Mouse (Mus musculus) fat pad, adult 2 months (tissue): ENCODE measurements around the gene Isyna1.

Experiments
- DNase-seq: peaks from one replicate; pipeline ENCODE4 v3.0.0-alpha.2; 2011; ENCODE audit warnings: low read depth, low spot score; ENCODE audit errors: extremely low read depth

Gene Isyna1

GRCm38 (mm10) chr8:70602139-70602811 is 8.1 kb downstream of the Isyna1 start:
- DNase-seq: no peak

- DNase-seq: no peak
Measured at GRCm38 (mm10) chr8:70604558-70604957, 10.4 kb downstream of the Isyna1 start.

DNA sequence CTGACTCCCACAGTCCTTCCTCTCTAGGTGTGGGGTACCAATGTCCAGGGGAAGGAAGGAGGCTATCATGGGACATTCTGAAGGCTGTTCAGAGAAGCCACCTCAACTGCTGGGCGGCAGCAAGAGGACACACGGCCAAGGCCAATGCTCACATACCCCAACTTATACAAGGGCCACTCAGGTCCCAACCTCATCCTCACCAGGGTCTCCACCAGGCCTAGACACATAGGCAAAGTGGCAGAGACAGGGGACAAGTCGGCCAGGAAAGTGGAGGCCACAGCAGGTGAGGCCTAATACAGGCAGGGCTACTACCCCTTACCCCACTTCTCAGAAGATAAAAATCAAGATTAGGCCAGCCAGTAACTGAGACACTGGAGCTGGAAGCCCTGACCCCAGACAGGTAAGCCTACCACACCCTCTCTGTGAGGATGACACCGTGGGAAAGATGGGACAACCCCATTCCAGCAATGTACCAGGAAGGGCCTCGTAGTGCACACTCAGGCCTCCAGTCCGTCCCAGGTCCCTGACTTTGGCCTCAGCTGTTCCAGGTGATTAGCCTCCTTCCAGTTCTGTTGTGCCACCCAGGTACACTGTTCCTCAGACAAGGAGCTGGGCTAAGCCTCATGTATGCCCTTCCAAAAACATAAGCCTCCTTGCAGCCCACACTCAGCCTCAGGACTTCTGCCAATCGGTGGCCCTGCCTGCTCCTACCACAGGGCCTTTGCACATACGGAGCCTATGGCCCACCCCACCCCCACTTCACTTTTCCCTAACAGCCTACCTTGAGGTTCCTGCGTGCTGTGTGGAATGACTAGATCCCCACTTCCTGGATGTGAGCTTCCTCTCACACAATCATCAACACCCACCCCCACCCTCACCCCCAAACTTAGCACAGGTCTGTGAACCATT is 12.0 kb downstream of the Isyna1 start:
- DNase-seq: no peak

- no peak for DNase-seq
Measured at GRCm38 (mm10) chr8:70606780-70607602, 12.8 kb downstream of the Isyna1 start.

- no peak for DNase-seq
Measured at GRCm38 (mm10) chr8:70607603-70607897, 13.4 kb downstream of the Isyna1 start.

GRCm38 (mm10) chr8:70607898-70608748 is 13.9 kb downstream of the Isyna1 start:
- DNase-seq: no peak

DNA sequence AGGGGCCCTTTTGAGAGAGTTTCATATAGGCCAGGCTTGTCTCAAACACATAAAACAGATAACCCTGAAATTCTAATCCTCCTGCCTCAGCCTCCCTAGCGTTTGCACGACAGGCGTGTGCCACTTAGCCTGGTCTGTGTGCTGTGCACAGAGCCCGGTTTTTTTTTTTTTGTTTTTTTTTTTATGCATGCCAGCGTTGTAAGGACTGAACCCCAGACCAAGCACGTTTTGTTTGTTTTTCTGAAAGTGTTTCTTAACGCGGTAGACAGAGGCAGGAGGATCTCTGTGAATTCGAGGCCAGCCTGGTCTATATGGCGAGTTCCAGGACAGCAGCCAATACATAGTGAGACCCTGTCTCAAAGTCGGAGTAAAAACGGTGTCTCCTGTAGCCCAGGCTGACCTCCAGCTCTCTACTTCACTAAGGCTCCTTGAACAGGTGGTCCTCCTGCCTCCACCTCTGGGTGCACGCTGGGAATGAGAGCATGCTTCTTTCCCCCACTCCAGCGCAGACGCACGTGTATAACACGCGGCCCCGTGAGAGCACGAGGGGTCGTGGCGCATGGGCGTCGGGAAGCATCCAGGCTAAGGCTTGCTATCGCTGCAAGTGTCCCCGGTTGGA is 14.7 kb downstream of the Isyna1 start, which contains the start of gene Ssbp4:
TSS of gene Ssbp4 (minus strand) at position 124 of the 619 bp plus-strand sequence.
- no peak for DNase-seq

- DNase-seq: no peak
Measured at GRCm38 (mm10) chr8:70609368-70609848, 15.2 kb downstream of the Isyna1 start.

- DNase-seq: no peak
Measured at GRCm38 (mm10) chr8:70609849-70610795, 15.9 kb downstream of the Isyna1 start.

- DNase-seq: no peak
Measured at GRCm38 (mm10) chr8:70610796-70611771, 16.9 kb downstream of the Isyna1 start.

DNA sequence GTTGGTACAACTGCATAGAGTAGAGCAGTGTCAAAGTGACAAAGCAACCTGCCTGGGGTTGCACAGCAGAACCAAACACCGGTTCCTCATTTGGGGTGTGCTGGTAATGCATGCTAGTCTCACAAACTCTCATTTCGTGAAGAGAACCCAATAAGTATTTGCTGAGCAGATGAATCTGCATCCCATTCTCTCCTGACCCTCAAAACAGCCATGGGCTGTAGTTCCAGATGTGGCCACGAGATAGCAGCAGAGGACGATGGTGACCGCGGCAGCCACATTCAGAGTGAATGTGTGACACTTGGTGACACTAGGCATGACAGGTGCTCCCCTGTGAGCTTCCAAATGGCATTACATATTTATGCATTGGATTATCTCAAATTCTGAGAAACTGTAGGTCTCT is 17.7 kb downstream of the Isyna1 start:
- DNase-seq: no peak

- no peak for DNase-seq
Measured at GRCm38 (mm10) chr8:70613763-70614162, 19.6 kb downstream of the Isyna1 start.

GRCm38 (mm10) chr8:70614469-70614868 is 20.3 kb downstream of the Isyna1 start:
- no peak for DNase-seq

DNA sequence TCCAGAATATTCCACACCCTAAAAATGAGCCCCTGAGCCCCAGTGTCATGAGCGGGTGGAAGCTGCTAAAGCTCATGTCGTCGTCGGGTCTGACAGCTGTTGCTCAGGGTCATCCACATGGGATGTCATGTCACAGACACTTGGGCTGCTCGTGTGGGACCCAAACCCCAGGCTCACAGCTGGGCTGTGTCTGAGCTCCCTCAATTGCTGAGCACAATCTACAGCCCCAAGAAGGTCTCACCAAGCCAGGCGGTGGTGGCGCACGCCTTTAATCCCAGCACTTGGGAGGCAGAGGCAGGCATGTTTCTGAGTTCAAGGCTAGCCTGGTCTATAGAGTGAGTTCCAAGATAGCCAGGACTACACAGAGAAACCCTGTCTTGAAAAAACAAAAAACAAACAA is 21.1 kb downstream of the Isyna1 start:
- DNase-seq: no peak

DNA sequence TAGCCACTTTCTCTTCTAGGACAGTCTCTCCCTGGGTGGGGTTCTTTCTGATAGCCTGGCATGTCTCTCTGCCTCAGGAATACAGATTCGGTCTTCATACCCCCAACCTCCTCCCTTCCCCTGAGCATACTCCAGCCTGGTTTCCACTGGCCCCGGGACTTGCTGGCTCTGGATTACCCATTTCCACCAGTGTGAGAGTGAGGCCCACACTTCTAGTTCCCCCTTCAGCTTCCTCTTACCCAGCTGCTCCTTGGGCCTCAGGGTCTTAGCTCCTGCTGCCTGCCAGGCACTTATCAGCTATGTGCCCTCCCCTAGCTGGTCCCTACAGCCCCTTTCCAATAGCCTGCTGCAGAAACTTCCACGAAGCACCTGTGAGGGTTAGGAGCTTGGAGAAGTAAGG is 21.7 kb downstream of the Isyna1 start, which contains the start of gene Lrrc25:
TSS of gene Lrrc25 (plus strand) at position 262 of the 400 bp plus-strand sequence.
- DNase-seq: no peak

GRCm38 (mm10) chr8:70616645-70617044 is 22.5 kb downstream of the Isyna1 start:
- no peak for DNase-seq

DNA sequence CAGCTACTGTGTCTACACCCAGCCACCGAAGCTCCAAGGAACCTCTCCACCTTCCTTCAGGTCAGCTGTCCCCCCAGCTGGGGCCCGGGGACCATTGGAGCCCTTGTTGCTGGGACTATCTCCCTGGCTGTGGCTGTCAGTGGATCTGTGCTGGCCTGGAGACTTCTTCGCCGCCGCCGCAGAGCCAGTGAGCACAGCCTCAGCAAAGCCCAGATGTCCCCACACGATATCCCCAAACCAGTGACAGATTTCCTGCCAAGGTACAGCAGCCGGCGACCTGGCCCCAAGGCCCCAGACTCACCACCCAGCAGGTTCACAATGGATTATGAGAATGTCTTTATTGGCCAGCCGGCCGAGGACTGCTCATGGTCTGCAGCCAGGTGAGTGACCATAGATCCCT is 23.8 kb downstream of the Isyna1 start:
- DNase-seq: no peak
